Mouse (Mus musculus) urinary bladder, postnatal 36 days (tissue): ENCODE measurements around the gene 2010005H15Rik.
"Not testable (repeated sequence)": the region's sequence is repeated elsewhere in the genome, so short reads cannot be mapped to it uniquely, and the experiment has no call there.

Source experiments
- DNase-seq, 2 experiments: peaks; one replicate each; pipeline ENCODE4 v3.0.0; 2022; ENCODE audit warnings: low spot score in 2 of 2, mixed read lengths in 1 of 2

2010005H15Rik gene

GRCm38 (mm10) chr16:36221168-36221567 is at the start of gene 2010005H15Rik:
2010005H15Rik (plus strand) TSS chr16:36221468.
- not testable (repeated sequence) for DNase-seq

- no peak for DNase-seq
Measured at GRCm38 (mm10) chr16:36176108-36176507, 45.2 kb upstream of the 2010005H15Rik start.

GRCm38 (mm10) chr16:36179910-36180309 is 41.4 kb upstream of the 2010005H15Rik start:
- DNase-seq: no peak

- not testable (repeated sequence) for DNase-seq
Measured at GRCm38 (mm10) chr16:36183912-36184311, 37.4 kb upstream of the 2010005H15Rik start, which contains the start of gene Gm5483. Gm5483 (plus strand) TSS chr16:36184212.

- DNase-seq: no peak
Measured at GRCm38 (mm10) chr16:36199226-36199625, 22.0 kb upstream of the 2010005H15Rik start.

GRCm38 (mm10) chr16:36203846-36204245 is 17.4 kb upstream of the 2010005H15Rik start:
- DNase-seq: no peak

- not testable (repeated sequence) for DNase-seq
Measured at GRCm38 (mm10) chr16:36205684-36206083, 15.6 kb upstream of the 2010005H15Rik start.

- DNase-seq: no peak
Measured at GRCm38 (mm10) chr16:36209967-36210453, 11.3 kb upstream of the 2010005H15Rik start, which contains the start of gene Gm5416. Gm5416 (plus strand) TSS chr16:36210403.

GRCm38 (mm10) chr16:36260585-36260984 is 39.3 kb downstream of the 2010005H15Rik start:
- DNase-seq: not testable (repeated sequence)

GRCm38 (mm10) chr16:36276796-36277195 is 55.5 kb downstream of the 2010005H15Rik start, which contains the start of gene Stfa1:
Stfa1 (plus strand) TSS chr16:36276951.
- not testable (repeated sequence) for DNase-seq

- DNase-seq: no peak
Measured at GRCm38 (mm10) chr16:36289140-36289539, 67.9 kb downstream of the 2010005H15Rik start.
